Mouse (Mus musculus) lung, postnatal 25 days (tissue): ENCODE data around the gene A430005L14Rik.
"Not testable (repeated sequence)": the region's sequence is repeated elsewhere in the genome, so short reads cannot be mapped to it uniquely, and the experiment has no call there.

ENCODE experiments used
- DNase-seq: peaks from one replicate; pipeline ENCODE4 v3.0.0; 2022; ENCODE audit warnings: low spot score

A430005L14Rik gene

GRCm38 (mm10) chr4:153956569-153957405 is at the start of gene A430005L14Rik:
Gene A430005L14Rik (plus strand): TSS chr4:153957237.
- DNase-seq = peak; percentile 96

DNA sequence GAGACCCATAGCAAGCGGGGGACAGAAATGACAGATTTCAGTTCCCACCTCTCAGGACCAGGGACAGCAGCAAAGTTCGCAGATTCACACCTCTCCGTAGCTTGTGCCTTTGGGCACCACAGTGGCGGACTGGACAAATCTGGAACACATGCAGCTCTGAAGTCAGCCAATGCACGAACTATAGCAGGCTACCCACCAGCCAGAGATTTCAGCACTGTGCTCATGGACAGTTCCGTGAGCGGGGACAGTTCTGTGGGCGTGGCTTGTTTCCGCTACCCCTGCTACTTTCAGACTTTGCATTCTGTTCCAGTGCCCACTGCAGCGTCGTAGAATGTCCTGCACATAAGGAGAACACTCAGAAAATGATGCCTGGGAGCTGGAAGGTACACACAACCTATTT is 49.5 kb upstream of the A430005L14Rik start:
- no peak for DNase-seq

- no peak for DNase-seq
These were observed 43.4 kb upstream of the A430005L14Rik start for GRCm38 (mm10) chr4:153913635-153914034.

DNA sequence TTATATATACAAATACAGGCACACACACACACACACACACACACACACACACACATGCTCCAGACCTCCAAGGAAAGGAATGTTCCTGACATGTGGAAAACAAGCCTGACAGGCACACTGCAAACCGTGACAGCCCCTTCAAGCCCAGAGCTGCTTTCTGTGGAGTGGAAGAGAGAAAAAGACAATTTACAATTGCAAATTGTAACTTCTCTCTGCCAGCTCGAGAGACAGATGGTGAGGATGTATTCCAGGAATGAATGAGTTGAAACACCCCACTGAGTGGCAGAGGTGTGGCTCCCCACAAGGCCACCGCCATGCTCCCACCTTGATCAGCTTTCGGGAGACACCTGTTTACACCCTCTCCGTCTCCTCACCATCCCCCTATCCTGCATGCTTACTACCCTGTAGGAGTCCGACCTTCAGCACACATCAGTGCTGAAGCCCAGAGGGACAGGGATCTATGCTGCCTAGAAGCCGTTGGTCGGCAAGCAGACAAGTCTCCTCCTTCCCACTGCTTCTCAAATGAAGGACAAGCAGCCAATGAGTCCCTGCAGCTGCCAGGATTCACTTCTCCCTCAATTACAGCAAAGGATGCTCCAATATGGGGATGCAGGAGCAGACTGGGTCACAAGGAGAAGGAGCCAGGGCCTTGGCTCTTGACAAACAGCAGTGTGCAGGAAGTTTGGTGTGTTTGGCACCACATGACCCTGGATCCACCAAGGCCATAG is 39.1 kb upstream of the A430005L14Rik start:
- DNase-seq = no peak

- no peak for DNase-seq
These were observed 36.4 kb upstream of the A430005L14Rik start for GRCm38 (mm10) chr4:153920517-153921233.

GRCm38 (mm10) chr4:153922090-153922489 is 34.9 kb upstream of the A430005L14Rik start:
- DNase-seq = not testable (repeated sequence)

GRCm38 (mm10) chr4:153928772-153929299 is 28.2 kb upstream of the A430005L14Rik start:
- DNase-seq = no peak

GRCm38 (mm10) chr4:153929425-153929824 is 27.6 kb upstream of the A430005L14Rik start:
- no peak for DNase-seq

DNA sequence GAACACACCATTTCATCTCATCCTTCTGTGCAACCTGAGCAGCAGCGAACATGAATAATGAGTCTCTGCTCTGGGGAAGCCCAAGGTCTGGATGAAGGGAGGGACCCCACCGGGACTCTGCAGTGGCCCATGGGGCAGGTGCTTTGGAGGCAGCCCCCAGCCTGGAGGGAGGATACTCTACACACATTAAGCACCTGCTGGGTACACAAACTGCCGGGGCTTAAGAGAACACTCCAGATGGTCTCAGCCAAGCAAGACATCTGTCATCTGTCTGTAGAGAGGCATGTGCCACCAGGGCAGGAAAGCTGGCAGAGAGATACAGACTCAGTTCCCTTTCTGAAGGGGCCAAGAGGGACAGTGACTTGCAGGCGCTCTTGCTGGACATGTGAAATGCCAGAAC is 27.1 kb upstream of the A430005L14Rik start:
- no peak for DNase-seq

DNA sequence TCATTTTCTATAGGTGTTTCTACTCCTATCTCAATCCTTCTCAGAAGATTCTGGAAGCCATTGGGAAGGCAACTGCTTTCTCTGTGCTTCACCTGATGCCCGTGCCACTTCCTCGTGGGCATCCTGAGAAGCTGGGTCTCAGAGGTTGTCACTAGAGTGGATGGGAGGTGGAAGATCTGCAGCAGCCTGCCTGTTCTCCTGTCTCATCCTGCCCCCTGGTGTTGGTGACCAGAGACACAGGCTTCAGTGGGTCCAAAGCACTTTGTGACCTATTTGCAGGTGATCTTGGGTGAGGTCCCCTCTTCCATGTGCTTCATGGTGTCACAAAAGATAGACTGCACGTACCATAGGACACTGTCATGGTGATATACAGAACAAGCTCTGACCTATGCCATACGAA is 13.8 kb upstream of the A430005L14Rik start:
- DNase-seq = no peak

DNA sequence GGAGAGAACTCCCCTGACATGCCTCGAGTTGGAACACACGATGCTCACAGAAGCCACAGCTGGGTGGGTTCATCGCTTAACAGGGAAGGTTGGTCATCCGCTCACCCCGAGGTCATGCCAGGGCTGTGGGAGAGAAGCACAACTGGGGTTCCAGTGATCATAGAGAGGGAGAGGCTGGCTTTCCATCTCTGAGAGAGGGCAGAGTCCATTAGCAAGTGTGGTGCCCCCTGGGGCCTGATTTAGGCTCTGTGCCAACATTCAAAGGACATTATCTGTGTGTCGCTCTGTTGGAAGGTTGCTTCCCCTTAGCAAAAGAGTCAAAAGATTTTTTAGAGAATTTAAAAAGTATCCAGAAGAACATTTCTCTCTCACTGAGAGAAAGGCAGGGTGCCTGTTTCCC is 12.8 kb upstream of the A430005L14Rik start:
- DNase-seq = no peak

DNA sequence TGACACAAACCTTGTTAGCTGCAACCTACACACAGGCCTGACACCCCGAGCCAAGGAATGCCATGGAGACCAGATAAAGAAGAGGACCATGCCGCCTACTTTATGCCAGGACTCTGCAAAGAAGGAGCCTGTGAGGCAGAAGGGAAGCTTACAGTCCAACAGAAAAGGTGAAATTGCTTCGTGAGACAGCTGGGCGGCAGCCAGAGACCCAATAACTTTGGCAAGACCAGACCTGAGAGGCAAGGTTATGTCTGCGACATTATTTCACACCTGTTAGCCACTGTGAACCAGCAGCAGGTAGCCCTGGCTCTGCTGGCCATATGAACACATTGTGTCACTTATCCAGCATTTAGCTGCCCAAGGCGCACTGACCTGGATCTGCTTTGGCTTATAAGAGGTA is 11.3 kb upstream of the A430005L14Rik start:
- DNase-seq = no peak

GRCm38 (mm10) chr4:153950372-153950771 is 6.7 kb upstream of the A430005L14Rik start:
- DNase-seq = no peak

DNA sequence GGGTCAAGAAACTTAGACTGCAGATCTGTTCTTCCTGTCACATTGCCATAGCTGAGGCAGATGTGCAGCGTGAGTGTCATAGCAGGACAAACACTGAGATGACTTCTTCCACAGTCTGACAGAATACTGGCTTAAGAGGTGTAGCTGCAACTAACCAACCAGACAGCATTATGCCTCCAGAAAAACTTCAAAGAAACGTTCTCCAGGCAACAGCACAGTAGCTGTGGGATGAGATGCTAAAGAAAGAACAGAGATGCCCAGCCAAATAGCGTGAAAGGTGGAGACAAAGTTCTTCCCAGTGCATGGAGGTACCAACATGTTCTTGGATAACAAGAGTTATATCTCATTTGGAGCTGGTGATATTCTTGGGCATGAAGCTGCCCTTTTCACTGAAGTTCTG is 5.9 kb upstream of the A430005L14Rik start:
- no peak for DNase-seq

- DNase-seq = no peak
These were observed 5.3 kb upstream of the A430005L14Rik start for GRCm38 (mm10) chr4:153951692-153952091.

- DNase-seq = no peak
These were observed 1.4 kb upstream of the A430005L14Rik start for GRCm38 (mm10) chr4:153955651-153956050.

GRCm38 (mm10) chr4:153957444-153958250 is 610 bp downstream of the A430005L14Rik start:
- no peak for DNase-seq

GRCm38 (mm10) chr4:153962631-153963030 is 5.6 kb downstream of the A430005L14Rik start:
- no peak for DNase-seq

DNA sequence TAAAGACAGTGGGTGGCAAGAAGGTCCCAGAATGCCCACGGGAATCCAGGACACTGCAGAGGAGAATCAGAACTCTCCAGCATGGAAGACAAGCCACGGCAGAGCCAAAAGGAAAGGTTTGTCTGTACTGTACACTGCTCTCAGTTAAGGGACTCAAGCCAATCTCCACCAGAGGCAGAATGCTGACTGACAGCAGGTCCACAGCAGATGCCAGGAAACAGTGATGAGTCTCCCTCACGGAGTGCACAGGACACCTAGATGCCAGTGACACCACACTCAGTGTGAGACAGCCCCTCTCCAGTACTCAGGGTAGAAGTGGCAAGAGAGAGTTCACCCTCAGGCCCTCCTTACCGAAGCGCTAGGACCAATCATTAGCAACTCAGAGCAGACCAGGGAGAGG is 9.6 kb downstream of the A430005L14Rik start:
- no peak for DNase-seq

DNA sequence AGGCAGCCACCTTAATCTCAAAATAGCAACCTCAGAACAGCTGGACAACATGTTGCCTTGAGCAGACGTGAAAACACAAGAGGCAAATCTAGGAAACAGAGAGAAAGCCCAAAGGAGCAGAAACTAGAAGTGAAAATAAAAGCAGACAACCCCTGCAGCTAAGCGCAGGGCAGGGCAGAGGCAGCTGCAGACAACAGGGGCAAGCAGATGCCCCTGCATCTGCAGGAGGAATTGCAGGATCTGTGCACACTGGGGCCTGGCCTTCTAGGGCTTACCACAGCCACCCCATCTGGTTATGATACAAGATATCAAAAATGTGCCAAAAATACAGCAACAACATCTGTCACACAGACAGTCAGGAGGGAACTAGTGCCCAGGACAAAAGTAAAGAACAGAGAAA is 10.5 kb downstream of the A430005L14Rik start:
- DNase-seq = no peak

DNA sequence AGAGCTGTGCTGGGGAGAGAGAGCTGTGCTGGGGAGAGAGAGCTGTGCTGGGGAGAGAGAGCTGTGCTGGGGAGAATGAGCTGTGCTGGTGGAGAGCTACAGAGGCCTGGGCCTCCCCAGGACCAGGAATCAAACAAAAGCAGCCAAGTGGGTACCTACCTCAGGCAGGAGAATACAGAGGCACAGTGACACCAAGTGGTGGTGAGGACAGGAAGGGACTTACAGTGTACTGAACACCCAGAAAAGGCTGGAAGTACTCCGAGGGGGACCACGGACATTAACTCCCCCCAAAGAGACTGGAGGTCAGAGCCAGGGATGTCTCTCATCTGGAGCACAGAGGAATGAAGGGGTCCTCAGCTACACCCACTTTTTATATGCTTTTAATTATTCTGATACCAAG is 11.0 kb downstream of the A430005L14Rik start:
- no peak for DNase-seq
